Mouse (Mus musculus): Measurements from ENCODE around the gene Myl6b.

Gene Myl6b

GRCm38 (mm10) chr10:128498590-128498989 is at the start of gene Myl6b:
Gene Myl6b (minus strand): TSS chr10:128498685.
- DNase-seq: peak; percentile 90

DNA sequence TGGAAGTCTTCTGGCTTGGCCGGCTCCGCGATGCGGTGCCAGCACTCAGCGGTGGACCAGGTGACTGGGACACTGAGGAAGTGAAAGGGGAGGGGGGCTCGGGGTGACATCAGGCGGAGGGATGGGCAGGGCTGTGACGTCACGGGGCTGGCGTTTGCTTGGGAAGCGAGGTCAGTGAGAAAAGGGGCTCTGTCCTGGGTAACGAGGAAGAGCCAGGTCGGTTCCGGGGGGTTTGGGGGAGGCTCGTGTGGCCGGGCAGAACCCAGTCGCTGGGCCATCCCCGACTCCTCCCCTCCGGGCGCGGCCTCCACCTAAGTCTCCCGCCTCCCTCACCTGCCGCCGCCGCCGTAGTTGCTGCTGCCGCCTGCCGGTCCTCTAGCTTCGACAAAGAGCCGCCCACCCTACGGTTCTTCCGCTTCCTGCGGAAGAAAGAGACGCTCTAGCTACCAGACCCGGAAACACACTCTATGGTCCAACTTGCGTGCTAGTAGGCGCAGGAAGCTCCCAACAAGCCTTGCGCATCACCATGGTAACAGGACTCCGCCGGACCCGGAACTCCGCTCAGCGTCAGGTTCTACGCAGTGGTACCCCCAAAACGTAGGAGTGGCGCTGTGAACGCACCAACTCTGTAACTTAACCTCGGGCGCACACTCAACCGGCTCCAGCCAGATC is 49.0 kb upstream of the Myl6b start, which contains the start of gene Zc3h10:
TSS of gene Zc3h10 (minus strand) at position 414 of the 672 bp plus-strand sequence.
- DNase-seq: peak; percentile 85

DNA sequence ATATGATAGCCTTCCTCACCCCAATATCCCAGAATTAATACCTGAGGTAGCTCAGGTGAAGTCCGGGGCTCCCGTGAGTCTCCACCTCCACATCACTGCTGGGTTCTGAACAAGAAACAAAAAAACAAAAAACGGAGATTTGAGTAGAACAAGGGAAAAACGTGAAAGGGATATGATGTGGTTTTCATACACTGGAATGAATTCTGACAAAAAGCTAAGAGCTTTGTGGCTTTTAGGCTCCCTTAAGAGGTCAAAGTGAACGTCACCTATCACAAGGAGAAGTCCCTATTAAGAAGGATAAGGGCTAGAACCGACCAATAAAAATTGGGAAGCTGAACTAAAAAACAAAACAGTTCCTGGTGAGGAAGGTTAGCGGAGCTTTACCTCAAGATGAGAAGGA is 48.3 kb upstream of the Myl6b start:
- no peak for DNase-seq

DNA sequence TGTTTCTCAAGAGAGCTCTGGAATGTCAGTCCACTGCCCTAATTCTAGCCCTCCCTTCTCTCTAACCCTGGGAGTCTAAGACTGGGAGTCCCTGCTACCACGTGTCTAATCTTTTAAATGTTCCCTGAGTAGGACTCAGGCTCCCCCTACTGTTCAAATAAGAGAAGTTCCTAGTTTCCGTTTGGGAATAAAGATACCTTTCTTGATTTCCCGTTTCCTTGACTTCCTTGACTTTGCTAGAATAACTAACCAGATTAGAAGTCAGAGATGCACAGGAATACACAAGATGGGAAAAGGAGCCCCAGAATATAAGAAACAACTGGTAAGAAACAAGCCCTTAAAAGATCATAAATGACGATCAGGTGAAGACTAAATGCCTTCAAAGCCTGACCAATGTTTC is 47.9 kb upstream of the Myl6b start:
- DNase-seq: no peak

DNA sequence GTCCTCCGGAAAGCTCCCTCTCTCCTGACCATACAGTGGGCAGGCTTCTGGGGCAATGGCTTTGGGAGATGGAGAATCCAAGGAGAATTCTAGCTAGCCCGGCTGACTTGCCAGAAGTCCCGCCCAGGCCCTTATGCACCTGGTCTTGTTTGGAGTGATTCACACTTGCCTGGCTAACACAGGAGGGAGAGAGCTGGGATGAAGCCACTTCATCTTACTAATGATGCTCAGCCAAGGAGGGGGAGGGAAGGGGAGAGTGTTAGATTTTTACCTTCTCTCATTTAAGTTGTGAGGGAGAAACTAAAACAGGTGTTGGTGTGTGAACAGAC is 47.0 kb upstream of the Myl6b start:
- no peak for DNase-seq

GRCm38 (mm10) chr10:128544674-128545569 is 46.4 kb upstream of the Myl6b start:
- DNase-seq: no peak

DNA sequence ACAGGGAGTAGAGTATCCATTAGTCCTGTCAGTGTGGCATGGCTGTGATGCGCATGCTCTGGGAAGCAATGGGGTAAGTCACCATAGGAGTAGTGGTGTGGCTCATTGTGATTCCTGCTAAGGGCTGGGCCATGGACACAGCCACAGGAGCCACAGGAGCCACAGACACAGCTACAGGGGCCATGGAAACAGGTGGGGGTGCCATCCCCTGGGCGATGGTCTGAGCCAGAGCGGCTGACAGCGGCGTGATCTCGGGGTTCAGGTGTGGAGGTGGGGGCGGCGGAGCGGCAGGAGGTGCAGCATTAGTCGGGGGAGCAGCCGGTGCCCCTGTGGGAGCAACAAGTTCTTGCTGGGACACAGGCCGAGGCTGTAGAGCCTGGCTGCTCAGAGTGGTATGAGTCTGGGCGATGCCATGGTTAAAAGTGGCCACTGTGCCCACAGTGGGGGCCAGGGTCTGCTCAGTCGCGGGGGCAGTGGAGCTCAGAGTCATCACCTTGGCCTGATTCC is 45.7 kb upstream of the Myl6b start:
- no peak for DNase-seq

GRCm38 (mm10) chr10:128543100-128543499 is 44.6 kb upstream of the Myl6b start:
- DNase-seq: no peak

GRCm38 (mm10) chr10:128538340-128538870 is 39.9 kb upstream of the Myl6b start:
- no peak for DNase-seq

DNA sequence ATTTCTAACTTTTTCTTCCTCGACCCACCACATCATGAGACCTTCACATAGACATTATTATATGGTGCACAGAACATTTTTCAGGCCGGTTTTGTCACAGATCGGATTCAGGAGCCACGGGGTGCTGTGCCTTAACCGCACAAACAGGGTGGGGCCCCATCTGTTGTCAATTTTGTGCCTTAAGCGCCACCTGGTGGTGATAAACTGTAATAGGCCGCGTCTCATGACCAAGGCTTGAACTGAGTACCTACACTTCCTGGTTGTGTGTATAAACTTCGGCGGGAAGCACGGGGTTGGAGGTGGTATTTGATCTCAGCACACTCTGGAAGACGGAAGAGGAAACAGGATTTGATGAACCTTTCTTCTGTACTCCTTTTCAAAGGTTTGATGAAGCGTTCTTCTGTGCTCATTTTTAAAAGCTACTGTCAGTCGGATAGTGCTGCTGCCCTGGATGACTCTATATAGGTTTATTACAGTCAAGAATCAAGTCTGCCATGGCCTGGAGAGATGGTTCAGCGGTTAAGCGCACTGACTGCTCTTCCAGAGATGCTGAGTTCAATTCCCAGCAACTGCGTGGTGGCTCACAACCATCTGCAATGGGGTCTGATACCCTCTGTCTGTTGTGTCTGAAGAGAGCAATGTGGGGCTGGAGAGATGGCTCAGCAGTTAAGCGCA is 37.9 kb upstream of the Myl6b start:
- peak; percentile 69 for DNase-seq

- DNase-seq: no peak
Measured at GRCm38 (mm10) chr10:128535624-128536265, 37.3 kb upstream of the Myl6b start.

GRCm38 (mm10) chr10:128535206-128535605 is 36.7 kb upstream of the Myl6b start:
- DNase-seq: no peak

GRCm38 (mm10) chr10:128526366-128527356 is 28.2 kb upstream of the Myl6b start:
- no peak for DNase-seq

GRCm38 (mm10) chr10:128525671-128526308 is 27.3 kb upstream of the Myl6b start, which contains the start of gene Esyt1:
Gene Esyt1 (minus strand): TSS chr10:128525871.
- peak; percentile 73 for DNase-seq

DNA sequence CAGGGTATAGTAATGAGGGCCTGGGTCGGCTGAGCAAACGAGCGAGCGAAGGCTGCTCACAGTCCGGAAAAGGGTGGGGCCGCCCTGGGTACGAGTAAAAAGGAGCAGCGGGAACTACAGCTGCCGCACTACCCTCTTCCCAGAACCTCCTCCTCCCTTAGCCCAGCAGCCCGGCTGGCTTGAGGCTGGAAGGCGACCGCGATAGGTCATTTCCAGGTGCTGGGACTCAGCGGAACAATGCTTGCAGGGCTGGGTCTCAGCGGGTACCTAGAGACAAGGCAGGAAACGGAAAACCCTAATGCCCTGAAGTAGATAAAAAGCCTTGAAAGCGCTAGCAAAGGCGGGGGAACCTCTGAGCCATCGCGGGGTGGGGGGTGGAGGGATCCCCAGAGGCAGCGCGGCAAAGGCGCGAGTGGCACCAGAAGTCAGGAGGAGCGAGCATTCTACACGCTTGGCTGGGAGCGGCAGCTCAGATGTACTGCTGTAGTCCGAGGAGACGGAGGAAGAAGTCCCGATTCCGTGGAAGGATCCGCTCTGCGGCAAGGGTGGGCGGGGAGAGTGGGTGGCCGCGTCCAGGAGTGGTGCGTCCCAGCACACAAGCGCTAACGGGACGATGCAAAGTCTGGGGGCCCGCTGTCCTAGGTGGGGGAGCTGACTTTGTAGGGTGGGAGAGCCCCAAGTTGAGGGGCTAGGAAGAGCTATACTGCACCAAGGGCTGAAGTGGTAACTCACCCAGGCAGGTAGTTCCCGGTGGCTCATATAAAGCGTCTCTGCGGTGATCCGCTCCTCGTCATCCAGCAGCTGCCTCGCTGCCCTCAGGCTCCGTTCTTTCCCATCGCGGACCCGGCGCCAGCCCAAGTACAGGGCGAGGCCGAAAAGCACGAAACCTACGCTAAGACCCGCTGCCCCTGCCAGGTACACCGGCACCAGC is 26.5 kb upstream of the Myl6b start:
- DNase-seq: peak; percentile 49

GRCm38 (mm10) chr10:128524111-128524731 is 25.7 kb upstream of the Myl6b start:
- DNase-seq: no peak

GRCm38 (mm10) chr10:128522351-128522750 is 23.9 kb upstream of the Myl6b start:
- no peak for DNase-seq

DNA sequence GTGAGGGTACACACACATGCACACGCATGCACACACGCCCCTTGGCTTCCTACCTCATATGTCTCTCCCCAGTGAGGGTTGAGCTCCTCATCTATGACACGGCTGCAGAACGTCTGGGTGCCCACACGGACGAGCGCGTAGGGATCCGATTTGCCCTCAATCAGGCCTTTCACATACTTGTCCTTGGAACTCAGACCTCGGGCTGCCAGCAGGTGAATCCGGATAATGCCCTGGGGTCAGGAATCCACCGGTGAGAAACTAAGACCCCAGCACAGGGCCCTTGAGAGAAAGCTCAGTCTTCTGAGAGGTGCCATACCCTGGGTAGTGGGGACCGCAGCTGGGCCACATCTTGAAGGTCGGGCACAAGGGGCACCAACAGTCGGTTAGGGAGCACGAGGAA is 22.1 kb upstream of the Myl6b start:
- DNase-seq: no peak

DNA sequence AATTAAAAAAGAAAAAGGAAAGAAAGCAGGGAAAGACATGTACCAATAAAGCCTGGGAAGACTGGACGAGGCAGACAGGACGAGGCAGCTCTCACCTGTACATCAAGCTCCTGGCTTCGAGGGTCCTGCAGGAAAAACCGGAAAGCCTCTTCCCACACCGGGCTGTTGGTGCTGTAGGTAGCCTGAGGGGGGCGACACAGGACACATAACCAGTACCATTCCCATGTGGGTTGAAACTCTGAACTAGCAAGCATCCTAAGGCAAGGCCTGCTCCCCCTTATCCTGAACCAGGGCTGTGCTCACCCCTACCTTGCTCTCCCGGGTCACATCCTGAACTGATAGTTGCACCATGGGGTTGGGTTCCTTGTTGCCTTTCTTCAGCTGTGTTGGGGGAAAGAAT is 20.3 kb upstream of the Myl6b start:
- peak; percentile 31 for DNase-seq

Data from right cerebral cortex, postnatal 4 days (tissue).